Mouse (Mus musculus): ENCODE data around the gene Spock1. TPM values are rescaled to one million over a fixed set of nuclear protein-coding genes. Genes with fewer than 3 reads are reported as not detected.

Gene Spock1
- polyA plus RNA-seq, 1 experiment from 2014 or later: 10.6 TPM

DNA sequence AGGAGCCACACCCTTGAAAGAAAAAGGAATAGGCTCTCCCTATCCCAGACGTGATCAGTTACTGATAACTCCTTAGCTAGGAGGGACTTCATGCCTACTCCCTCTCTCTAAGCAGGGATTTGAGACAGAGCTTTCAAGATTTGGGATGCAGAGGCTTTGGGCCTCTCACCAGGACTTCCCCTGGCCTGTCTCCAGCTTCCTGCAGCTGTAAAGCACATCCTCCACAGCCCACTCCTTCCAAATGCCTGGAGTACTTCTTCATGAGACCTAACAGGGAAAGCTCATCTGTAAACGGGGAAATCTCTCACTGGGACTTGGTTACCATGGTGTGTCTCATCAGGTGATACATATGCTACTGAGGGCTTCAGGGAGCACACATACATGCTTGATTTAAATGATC, 97.3 kb downstream of the Spock1 start:
- Histone ChIP-seq H3K4me1 (ENCODE audit: control insufficient read depth, insufficient read depth, low read length) (0 out of 2 replicates have a peak, but pooled peaks cover 3% of the 10 kb centered on the region), H3K9ac (replicated peaks; ENCODE audit: low read depth, low read length) (no peak overlapping the region), H3K4me2 (replicated peaks; ENCODE audit: low read depth, low read length) (no peak overlapping the region), H3K9me3 (ENCODE audit: control insufficient read depth, low read depth, low read length) (no peaks in the 10 kb centered on the region), H3K27me3 (ENCODE audit: control insufficient read depth, insufficient read depth, low read length) (no peaks in the 10 kb centered on the region), H3K36me3 (ENCODE audit: control insufficient read depth, insufficient read depth, low read length) (no peaks in the 10 kb centered on the region), H3K4me3 (ENCODE audit: low read depth, low read length) (no peak overlapping the region), H3K27ac (ENCODE audit: low read length) (no peak overlapping the region)
- ATAC-seq (ENCODE audit: insufficient number of reproducible peaks, insufficient read depth, low FRiP score, low read depth): no peak
- 37% methylated on average over 2 of the region's 2 CpGs for WGBS

DNA sequence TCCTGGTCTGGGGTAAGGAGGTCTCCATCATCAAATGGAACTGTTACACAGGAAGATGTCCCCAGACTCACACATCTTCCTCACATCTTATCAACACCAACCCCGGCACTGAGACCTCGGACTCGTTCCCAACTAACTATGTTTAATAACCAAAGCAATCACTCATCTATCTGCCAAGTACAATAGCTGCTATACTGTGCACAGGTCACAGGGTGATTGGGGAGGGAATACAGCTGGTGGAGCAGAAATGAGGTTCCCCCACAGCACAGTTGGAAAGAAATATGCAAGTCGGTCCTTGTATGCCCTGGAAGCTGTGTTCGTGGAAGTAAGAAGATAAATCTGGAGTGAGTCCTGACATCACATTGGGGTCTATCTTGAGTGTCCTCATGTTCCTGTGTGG, 98.0 kb downstream of the Spock1 start:
- H3K4me2 ChIP-seq (replicated peaks; ENCODE audit: low read depth, low read length): no peak overlapping the region
- H3K36me3 ChIP-seq (ENCODE audit: control insufficient read depth, insufficient read depth, low read length): no peaks in the 10 kb centered on the region
- H3K27me3 ChIP-seq (ENCODE audit: control insufficient read depth, insufficient read depth, low read length): no peaks in the 10 kb centered on the region
- H3K27ac ChIP-seq (ENCODE audit: low read length): no peak overlapping the region
- H3K4me3 ChIP-seq (ENCODE audit: low read depth, low read length): no peak overlapping the region
- H3K9ac ChIP-seq (replicated peaks; ENCODE audit: low read depth, low read length): no peak overlapping the region
- H3K9me3 ChIP-seq (ENCODE audit: control insufficient read depth, low read depth, low read length): no peaks in the 10 kb centered on the region
- 0 out of 2 replicates have a peak, but pooled peaks cover 3% of the 10 kb centered on the region for H3K4me1 ChIP-seq (ENCODE audit: control insufficient read depth, insufficient read depth, low read length)
- WGBS: 21% methylated on average over 5 of the region's 5 CpGs
- ATAC-seq (ENCODE audit: insufficient number of reproducible peaks, insufficient read depth, low FRiP score, low read depth): no peak

DNA sequence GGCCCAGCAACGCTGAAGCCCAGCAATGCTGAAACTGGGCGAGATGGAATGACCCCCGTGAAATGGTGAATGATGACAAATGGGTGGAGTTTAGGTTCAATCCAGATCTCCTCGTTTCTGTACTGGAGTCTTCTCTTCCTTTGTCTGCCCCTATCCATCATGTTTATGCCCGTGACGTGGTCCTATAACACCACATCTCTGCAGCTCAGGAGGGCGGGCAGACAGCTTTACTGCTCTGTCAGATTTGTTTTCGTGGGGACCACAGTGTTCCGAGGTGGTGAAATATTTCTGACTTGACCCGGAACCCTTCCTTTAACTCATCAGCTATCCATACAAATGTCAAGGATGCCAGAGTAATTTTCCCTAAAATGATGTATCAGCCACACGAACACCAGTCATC, 98.5 kb downstream of the Spock1 start:
- Histone ChIP-seq H3K27ac (ENCODE audit: low read length) (no peak overlapping the region), H3K36me3 (ENCODE audit: control insufficient read depth, insufficient read depth, low read length) (no peaks in the 10 kb centered on the region), H3K27me3 (ENCODE audit: control insufficient read depth, insufficient read depth, low read length) (no peaks in the 10 kb centered on the region), H3K9ac (replicated peaks; ENCODE audit: low read depth, low read length) (no peak overlapping the region), H3K9me3 (ENCODE audit: control insufficient read depth, low read depth, low read length) (no peaks in the 10 kb centered on the region), H3K4me3 (ENCODE audit: low read depth, low read length) (no peak overlapping the region), H3K4me2 (replicated peaks; ENCODE audit: low read depth, low read length) (no peak overlapping the region), H3K4me1 (ENCODE audit: control insufficient read depth, insufficient read depth, low read length) (0 out of 2 replicates have a peak, but pooled peaks cover 3% of the 10 kb centered on the region)
- WGBS: 39% methylated on average over 11 of the region's 11 CpGs
- ATAC-seq (ENCODE audit: insufficient number of reproducible peaks, insufficient read depth, low FRiP score, low read depth): no peak

DNA sequence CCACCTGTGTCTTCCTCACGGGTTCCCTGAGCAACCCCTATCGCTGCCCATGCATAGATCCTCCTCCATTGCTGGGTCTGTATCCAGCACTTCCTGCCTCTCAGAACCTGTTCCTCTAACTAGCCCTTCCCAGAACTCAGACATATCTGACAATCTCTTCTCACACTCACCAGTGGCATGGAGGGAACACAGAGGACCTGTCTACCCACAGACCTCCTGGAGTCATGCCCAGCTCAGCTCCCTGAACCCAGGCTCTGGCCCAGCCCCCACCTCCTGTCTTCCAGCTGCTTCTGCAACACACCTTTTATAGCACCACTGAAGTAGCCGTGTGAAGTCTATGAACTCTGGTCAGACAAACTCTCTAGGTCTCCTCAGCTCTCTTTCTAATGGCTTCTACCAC, 101.3 kb downstream of the Spock1 start:
- 85% methylated on average over 3 of the region's 3 CpGs for WGBS
- no peaks in the 10 kb centered on the region for H3K36me3 ChIP-seq (ENCODE audit: control insufficient read depth, insufficient read depth, low read length)

DNA sequence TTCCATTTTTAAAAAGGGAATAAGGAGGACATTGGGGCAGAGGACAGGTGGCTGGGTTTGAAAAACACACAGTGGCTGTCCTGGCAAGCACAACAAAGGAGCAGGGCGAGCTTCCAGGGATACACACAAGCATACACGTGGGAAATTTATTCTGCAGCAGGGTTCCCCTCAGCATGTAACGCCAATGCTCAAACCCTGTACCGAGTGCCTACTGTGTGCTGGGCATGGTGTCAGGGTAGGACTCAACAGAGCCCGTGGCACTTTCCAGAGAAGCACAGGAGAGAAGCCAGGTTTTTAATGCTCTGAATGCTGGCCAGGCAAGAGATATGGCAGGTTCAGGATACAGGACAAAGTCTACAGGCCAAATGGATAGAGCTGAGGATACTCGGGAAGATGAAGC, 101.8 kb downstream of the Spock1 start:
- H3K27ac ChIP-seq (ENCODE audit: low read length): no peak overlapping the region
- no peak overlapping the region for H3K4me2 ChIP-seq (replicated peaks; ENCODE audit: low read depth, low read length)
- H3K27me3 ChIP-seq (ENCODE audit: control insufficient read depth, insufficient read depth, low read length): no peaks in the 10 kb centered on the region
- 88% methylated on average over 6 of the region's 6 CpGs for WGBS
- ATAC-seq (ENCODE audit: insufficient number of reproducible peaks, insufficient read depth, low FRiP score, low read depth): no peak
- H3K9me3 ChIP-seq (ENCODE audit: control insufficient read depth, low read depth, low read length): no peaks in the 10 kb centered on the region
- H3K4me1 ChIP-seq (ENCODE audit: control insufficient read depth, insufficient read depth, low read length): 0 out of 2 replicates have a peak, but pooled peaks cover 3% of the 10 kb centered on the region
- no peak overlapping the region for H3K4me3 ChIP-seq (ENCODE audit: low read depth, low read length)
- no peak overlapping the region for H3K9ac ChIP-seq (replicated peaks; ENCODE audit: low read depth, low read length)
- H3K36me3 ChIP-seq (ENCODE audit: control insufficient read depth, insufficient read depth, low read length): no peaks in the 10 kb centered on the region

More for the DNA sequence above, 101.3 kb downstream of the Spock1 start:
- no peak for ATAC-seq (ENCODE audit: insufficient number of reproducible peaks, insufficient read depth, low FRiP score, low read depth)
- Histone ChIP-seq H3K9ac (replicated peaks; ENCODE audit: low read depth, low read length) (no peak overlapping the region), H3K9me3 (ENCODE audit: control insufficient read depth, low read depth, low read length) (no peaks in the 10 kb centered on the region), H3K27ac (ENCODE audit: low read length) (no peak overlapping the region), H3K27me3 (ENCODE audit: control insufficient read depth, insufficient read depth, low read length) (no peaks in the 10 kb centered on the region), H3K4me1 (ENCODE audit: control insufficient read depth, insufficient read depth, low read length) (0 out of 2 replicates have a peak, but pooled peaks cover 3% of the 10 kb centered on the region), H3K4me2 (replicated peaks; ENCODE audit: low read depth, low read length) (no peak overlapping the region), H3K4me3 (ENCODE audit: low read depth, low read length) (no peak overlapping the region)

DNA sequence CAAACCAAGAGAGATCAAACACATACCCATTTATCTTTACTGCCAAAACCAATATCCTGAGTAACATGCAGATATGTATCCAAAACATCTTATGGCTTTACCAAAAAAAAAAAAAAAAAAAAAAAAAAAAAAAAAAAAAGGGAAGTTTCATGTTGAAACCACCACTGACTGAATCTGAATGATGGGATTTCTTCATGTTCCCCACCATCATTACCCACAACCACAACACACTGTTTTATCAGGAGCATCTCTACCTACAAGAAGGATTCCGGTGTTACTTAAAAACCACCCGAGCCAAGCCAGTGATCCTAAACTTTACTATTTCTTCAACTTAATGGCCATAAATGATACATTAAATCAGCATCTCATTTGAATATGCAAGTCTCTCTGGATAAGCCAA, 109.5 kb downstream of the Spock1 start:
- no peaks in the 10 kb centered on the region for H3K9me3 ChIP-seq (ENCODE audit: control insufficient read depth, low read depth, low read length)
- no peak overlapping the region for H3K4me2 ChIP-seq (replicated peaks; ENCODE audit: low read depth, low read length)
- no peak overlapping the region for H3K27ac ChIP-seq (ENCODE audit: low read length)
- ATAC-seq (ENCODE audit: insufficient number of reproducible peaks, insufficient read depth, low FRiP score, low read depth): no peak
- no peaks in the 10 kb centered on the region for H3K36me3 ChIP-seq (ENCODE audit: control insufficient read depth, insufficient read depth, low read length)
- no peak overlapping the region for H3K9ac ChIP-seq (replicated peaks; ENCODE audit: low read depth, low read length)
- peaks cover 2% of the 10 kb centered on the region; the same call in 1 of the 2 replicates for H3K4me1 ChIP-seq (ENCODE audit: control insufficient read depth, insufficient read depth, low read length)
- 96% methylated on average over 2 of the region's 2 CpGs for WGBS
- no peak overlapping the region for H3K4me3 ChIP-seq (ENCODE audit: low read depth, low read length)
- no peaks in the 10 kb centered on the region for H3K27me3 ChIP-seq (ENCODE audit: control insufficient read depth, insufficient read depth, low read length)

DNA sequence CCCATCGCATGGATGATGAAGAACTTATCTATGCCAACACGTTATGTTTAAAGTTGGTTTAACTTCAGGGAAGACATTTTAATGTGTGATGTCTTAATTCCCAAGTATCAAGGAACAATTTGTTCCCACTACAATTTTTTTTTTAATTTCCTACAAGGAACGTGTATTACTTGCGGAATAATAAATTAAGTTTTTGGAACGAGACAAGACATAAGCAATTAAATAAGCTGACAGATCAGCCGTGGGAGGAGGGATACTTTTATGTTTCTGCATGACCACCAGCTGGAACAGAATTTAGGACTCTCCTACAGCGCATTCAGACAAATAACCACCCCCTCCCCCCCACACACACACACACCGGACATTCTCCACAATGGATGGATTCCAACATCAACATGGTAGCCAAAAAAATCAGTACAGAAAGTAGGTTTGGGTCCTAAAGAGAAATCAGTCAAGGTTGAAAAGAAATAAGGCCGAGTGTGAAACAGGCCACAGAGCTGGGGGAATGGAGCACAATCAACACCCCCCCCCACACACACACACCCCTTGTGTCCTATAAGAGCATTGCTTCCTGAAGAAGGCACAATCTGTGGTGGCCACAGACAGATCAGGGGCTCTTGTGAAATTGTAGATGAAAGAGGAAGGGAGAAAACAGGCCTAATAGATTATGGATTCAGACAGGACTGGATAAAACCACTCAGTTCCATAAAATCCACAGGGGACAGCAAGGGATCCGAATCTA, 111.0 kb downstream of the Spock1 start:
- Histone ChIP-seq H3K4me1 (ENCODE audit: control insufficient read depth, insufficient read depth, low read length) (peaks cover 2% of the 10 kb centered on the region; the same call in 1 of the 2 replicates), H3K27ac (ENCODE audit: low read length) (no peak overlapping the region), H3K36me3 (ENCODE audit: control insufficient read depth, insufficient read depth, low read length) (no peaks in the 10 kb centered on the region), H3K27me3 (ENCODE audit: control insufficient read depth, insufficient read depth, low read length) (no peaks in the 10 kb centered on the region), H3K4me2 (replicated peaks; ENCODE audit: low read depth, low read length) (no peak overlapping the region), H3K9ac (replicated peaks; ENCODE audit: low read depth, low read length) (no peak overlapping the region), H3K9me3 (ENCODE audit: control insufficient read depth, low read depth, low read length) (no peaks in the 10 kb centered on the region), H3K4me3 (ENCODE audit: low read depth, low read length) (no peak overlapping the region)
- WGBS: 64% methylated on average over 10 of the region's 10 CpGs
- ATAC-seq (ENCODE audit: insufficient number of reproducible peaks, insufficient read depth, low FRiP score, low read depth): no peak

DNA sequence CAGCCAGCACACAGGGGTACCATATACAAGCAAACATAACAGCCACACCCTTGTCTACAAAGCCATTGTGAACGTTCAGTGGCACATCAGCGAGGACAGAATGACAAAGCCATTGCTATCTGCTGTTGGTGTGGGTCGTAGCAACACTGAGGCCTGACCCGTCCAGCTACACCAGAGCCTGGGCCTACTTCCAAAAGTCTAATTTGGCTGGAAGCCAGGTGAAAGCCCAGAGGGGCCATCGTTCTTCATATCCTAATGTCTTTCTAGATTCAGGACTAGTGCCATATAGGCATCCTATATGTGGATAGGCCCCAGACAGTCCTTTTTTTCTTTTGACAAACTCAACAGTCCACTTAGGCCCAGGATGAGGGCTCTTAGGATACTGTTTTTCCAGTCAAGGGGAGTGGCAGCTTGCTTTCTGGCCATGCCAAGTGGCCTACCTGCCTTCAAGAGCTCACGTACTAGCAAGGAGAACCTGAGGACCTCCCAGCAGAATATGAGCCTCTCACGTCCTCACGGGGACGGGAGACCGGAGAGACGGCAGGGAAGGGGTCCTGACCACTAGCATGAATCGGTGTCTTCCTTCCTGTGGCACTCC, 114.4 kb downstream of the Spock1 start:
- ATAC-seq (ENCODE audit: insufficient number of reproducible peaks, insufficient read depth, low FRiP score, low read depth): no peak
- Histone ChIP-seq H3K27ac (ENCODE audit: low read length) (no peak overlapping the region), H3K9ac (replicated peaks; ENCODE audit: low read depth, low read length) (no peak overlapping the region), H3K4me1 (ENCODE audit: control insufficient read depth, insufficient read depth, low read length) (peaks cover 2% of the 10 kb centered on the region; the same call in 1 of the 2 replicates), H3K4me3 (ENCODE audit: low read depth, low read length) (no peak overlapping the region), H3K27me3 (ENCODE audit: control insufficient read depth, insufficient read depth, low read length) (no peaks in the 10 kb centered on the region), H3K36me3 (ENCODE audit: control insufficient read depth, insufficient read depth, low read length) (no peaks in the 10 kb centered on the region), H3K9me3 (ENCODE audit: control insufficient read depth, low read depth, low read length) (no peaks in the 10 kb centered on the region), H3K4me2 (replicated peaks; ENCODE audit: low read depth, low read length) (no peak overlapping the region)
- 69% methylated on average over 12 of the region's 12 CpGs for WGBS

Data from stomach, embryonic 14.5 days (tissue).